Mouse (Mus musculus) urinary bladder, adult 18-20 months (tissue): ENCODE measurements around the gene Traf7.

Source experiments
- DNase-seq, 2 experiments: peaks; one replicate each; pipeline ENCODE4 v3.0.0; 2022; ENCODE audit warnings: low spot score in 2 of 2, mixed read lengths in 2 of 2

Gene Traf7

GRCm38 (mm10) chr17:24477053-24477984 lies 50.4 kb downstream of the Traf7 start:
- DNase-seq: no peak

DNA sequence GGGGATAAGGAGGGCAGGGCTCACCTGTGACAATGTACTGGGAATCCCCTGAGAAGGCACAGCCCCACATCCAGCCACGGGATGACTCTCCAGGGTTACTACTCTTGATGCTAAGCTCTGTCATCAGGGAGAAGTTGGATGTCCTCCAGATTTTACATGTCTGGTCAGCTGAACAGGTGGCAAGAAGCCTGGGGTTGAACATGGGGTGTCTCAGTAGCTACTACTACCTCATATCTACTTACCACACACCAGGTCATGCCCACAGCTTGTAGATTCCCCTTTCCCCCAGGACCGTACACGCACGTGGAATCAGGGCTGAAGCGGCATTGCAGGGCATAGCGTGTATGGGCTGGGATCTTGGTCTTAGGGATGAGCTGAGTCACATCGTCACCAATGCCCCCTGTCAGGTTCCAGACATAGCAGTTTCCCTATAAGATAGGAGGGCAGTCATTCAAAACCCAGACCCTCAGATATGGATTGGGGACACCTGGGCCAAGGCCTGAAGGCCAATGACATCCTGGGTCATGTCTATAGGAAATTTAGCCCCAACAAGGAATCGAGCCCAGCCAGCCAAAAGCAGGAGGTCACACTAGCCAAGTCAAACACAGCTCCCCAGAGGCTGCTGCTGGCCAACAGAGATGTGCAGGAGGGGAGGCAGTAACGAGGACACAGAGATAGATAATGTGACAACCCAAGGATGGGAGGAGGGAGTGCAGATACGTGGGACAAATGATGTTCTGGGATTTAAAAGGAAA lies 51.5 kb downstream of the Traf7 start:
- DNase-seq: no peak

DNA sequence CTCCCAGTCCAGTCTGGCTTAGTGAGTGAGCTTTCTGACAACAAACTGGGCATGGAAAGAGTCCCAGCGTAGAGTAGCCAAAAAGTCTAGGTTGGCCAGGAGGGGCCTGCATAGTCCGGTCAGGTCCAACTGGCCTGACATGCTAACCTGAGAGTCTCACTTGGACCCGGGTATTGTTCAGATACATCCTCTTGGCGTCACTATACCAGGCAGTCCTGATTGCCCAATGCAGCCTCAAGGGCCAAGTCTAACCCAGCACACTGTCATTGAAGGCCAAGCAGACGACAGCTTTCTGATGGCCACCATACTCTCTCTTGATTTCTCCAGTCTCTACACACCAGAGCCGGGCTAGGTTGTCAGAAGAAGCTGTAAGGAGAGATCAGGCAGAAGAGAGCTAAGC lies 52.2 kb downstream of the Traf7 start:
- DNase-seq: no peak

- DNase-seq: no peak
Measured at GRCm38 (mm10) chr17:24474557-24474956, 53.2 kb downstream of the Traf7 start.

- DNase-seq: no peak
Measured at GRCm38 (mm10) chr17:24473612-24474275, 54.0 kb downstream of the Traf7 start, which contains the start of gene Bricd5. TSS of gene Bricd5 (plus strand) at chr17:24473884.

DNA sequence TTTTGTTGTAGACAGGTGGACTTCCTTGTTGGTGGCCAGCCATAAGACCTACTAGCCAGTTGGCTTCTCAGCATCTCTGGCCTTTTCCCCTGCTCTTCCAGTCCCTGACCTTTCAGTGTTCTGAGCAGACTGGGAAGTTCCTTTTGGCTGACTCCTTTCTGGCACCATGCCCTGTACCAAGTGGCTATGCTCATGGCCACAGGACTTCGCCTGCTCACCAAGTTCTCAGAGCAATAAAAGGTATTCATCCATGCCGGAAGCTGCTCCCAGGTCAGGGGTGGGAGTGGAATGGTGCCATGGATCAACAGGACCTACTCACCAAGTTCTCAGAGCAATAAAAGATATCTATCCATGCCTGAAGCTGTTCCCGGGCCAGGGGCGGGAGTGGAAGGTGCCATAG lies 55.2 kb downstream of the Traf7 start:
- DNase-seq: no peak

- peak in 1 of 2 experiments; percentile 56 for DNase-seq
Measured at GRCm38 (mm10) chr17:24470701-24471527, 56.8 kb downstream of the Traf7 start.

DNA sequence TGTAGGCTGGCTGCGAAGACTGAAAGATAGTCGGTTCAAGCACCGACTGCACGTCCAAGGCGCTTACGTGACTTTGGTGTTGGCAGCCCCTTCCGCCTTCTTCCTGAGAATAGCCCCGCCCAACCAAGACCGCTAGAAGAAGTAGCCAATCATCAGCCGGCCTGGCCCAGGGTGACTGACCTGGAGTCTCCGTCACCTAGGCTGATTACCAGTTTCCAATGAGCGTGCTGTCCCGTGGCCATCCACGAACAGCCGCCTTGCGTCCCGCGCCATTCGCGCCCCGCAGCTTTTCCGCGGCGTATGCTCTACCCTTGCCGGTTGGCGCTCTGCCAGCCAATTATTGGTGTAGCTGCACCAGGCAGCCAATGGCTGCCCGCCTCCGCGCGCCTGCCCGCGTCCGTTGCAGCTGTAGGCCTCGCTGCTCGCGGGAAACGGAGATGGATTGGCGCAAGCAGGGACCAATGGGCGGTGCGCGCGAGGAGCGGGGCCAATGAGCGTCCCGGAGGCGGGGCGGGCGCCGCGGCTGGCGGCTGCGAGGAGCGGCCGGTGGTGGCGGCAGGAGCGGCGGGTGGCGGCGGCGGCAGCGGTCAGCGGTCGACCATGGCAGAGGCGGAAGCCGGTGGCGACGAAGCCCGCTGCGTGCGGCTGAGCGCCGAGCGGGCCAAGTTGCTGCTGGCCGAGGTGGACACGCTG lies 57.7 kb downstream of the Traf7 start, which contains the start of the genes E4f1 and Pgp:
TSS of gene E4f1 (minus strand) at position 404 of the 693 bp plus-strand sequence.
TSS of gene Pgp (plus strand) at position 483 of the 693 bp plus-strand sequence.
- peak; percentile 97 to 98 for DNase-seq

DNA sequence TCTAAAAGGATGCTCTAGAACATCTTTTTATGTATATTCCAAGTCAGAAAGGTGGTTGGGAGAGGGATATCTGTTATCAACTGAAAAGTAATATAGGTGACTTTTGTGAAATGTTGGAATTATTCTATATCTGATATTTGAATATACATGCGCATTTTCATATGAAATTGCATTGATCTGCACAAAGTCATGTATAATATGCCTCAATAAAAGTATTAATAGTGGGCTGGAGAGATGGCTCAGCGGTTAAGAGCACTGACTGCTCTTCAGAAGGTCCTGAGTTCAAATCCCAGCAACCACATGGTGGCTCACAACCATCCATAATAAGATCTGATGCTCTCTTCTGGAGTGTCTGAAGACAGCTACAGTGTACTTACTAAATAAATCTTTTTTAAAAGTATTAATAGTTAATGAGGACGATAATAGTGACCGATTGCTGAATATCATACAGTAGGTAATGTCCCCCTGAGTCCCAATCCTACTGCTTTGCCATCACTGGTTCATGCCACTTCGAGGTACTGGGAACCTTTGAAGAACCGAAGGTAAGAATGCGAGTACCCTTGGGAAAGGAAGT lies 58.3 kb downstream of the Traf7 start:
- DNase-seq: no peak

GRCm38 (mm10) chr17:24468636-24469246 lies 59.0 kb downstream of the Traf7 start:
- no peak for DNase-seq

DNA sequence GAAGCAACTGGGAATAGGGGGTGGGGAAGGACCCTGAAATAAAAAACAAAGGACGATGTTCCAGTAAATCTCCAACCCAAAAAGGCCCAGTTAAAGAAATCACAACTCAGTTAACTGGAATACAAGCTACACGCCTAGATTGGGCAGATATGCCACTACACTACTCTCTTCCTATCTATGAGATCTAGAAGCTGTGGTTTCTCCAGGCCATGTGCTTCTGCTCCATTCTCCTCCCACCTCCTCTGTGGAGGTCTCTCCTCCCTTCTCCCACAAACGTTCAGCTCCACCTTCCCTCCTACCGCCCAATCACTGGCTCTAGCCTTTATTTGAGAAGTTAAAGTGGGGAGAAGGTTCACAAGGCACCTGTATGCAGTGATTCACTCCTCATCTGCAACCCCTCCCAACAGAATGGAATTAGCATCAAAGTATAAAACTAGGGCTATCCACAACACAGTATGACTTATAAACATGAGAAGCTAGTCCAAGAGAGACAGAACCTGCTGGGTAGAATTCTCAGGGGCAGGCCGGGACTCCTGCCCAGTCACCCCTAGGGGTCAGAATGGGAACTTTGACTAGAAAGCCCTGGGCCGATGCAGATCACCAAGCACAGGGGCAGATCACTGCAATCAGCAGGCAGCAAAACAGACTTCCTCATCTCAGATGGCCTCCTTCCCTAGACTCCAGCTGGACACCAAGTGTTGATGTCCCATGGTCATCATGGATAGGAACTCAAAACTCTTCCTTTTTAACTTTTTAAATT lies 64.2 kb downstream of the Traf7 start:
- no peak for DNase-seq

- no peak for DNase-seq
Measured at GRCm38 (mm10) chr17:24462932-24463331, 64.8 kb downstream of the Traf7 start.

DNA sequence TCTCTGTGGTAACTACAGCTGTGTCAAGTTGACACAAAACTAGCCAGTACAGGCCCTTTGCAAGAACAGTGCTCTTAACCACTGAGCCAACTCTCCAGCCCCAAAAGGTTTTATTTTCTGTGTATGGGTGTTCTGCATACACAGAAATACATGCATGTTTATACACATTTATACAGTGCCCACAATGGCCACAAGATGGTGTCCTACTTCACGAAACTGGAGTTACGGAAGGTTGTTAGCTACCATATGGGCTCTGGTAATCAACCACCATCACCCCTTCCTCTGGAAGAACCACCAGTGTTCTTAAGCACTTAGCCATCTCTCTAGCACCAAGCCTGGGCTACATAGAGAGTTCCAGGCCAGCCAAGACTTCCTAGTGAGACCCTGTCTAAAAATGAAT lies 66.2 kb downstream of the Traf7 start:
- no peak for DNase-seq
